Mouse (Mus musculus): ENCODE measurements around the gene Ptpa.

Gene Ptpa

DNA sequence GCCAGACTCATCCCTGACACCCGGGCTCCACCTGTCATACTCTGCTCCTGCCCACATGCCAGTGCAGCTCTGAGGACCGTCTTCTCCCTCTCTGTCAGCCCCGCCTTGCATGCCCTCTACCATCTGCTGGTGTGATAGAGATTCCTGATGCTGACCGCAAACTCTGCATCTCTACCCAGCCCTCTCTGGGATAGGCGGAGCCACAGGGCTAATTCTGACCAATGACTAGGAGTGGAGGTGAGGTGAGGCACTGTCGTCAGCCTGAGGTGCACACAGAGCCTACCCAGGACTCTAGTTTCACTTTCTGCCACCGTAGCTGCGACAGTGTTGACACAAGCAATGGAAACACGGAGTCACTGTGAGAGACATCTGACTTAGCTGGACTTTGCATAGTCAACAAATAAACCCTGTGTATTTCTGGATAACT is 48.1 kb downstream of the Ptpa start:
- DNase-seq (ENCODE audit: low spot score in 2 of 2): peak; percentile 58 to 61

DNA sequence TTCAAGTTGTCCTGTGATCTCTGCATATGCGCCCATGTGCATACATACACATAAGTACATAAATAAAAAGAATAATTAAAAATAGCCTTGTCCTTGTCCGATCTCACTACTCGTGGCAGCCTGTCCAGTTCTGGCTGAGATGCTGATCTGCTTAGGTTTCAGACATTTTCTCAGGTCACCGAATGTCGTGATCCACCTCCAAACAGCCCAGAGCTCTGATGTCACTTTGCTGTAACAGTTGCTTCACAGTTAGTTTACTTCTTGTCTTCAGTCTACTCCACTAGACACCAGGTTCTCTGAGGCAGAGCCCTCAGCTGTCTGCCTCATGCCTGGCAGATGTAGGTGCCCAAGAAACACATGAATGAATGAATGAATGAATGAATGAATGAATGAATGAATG is 48.6 kb downstream of the Ptpa start:
- DNase-seq (ENCODE audit: low spot score in 2 of 2): no peak

DNA sequence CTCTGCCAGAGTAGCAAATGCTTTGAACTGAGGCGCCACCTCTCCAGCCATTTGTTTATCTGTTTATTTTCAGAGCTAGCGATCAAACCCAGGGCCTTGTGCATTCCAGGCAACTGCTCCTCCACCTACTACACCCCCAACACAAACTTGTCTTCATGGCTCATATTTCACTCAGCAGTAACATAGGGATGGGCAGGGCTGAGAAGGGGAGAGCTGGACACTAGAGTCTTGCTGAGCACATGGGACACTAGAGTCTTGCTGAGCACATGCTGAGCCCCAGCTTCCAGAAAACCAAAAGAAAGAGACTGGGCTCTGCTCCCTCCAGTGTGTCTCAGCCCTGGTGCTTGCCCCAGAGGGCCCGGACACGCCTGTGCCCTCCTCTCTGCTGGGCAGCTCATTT is 50.9 kb downstream of the Ptpa start:
- no peak for DNase-seq (ENCODE audit: low spot score in 2 of 2)

DNA sequence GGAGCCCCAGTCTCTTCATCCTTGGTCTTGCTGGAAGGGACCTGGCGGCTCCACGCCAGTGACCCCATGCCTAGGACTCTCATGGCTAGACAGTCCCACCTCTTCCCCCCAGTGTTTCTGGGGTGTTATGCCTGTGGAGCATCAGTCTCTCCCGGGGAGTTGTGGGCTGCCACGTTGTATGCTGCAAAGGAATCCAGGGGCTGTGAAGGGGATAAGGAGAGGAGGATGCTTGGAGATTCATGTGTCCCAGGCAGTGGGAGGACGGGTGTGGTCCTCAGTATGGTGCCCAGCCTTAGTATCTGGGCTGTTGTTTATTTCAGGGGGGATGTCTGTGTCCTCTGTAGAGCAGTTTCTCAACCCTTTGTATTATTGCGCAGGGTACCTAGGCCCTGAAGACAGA is 53.2 kb downstream of the Ptpa start:
- DNase-seq (ENCODE audit: low spot score in 2 of 2): no peak

DNA sequence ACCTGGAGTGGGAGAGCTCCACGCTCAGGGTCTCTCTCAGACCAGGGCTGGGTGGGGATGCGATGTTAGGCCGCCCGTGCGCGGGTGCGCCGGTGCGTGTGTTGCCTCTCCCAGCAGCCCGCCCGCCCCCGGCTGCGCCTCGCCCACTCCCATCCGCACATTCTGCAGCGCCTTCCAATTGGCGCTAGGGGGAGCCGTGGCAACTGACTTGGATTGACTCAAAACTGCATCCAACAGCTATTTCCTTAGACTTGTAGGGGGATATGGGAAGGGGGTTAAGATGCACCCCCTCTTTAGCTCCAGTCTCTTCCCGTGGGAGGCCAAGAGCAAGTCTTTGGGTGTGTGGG is 53.9 kb downstream of the Ptpa start:
- DNase-seq (ENCODE audit: low spot score in 2 of 2): peak; percentile 22 to 73

DNA sequence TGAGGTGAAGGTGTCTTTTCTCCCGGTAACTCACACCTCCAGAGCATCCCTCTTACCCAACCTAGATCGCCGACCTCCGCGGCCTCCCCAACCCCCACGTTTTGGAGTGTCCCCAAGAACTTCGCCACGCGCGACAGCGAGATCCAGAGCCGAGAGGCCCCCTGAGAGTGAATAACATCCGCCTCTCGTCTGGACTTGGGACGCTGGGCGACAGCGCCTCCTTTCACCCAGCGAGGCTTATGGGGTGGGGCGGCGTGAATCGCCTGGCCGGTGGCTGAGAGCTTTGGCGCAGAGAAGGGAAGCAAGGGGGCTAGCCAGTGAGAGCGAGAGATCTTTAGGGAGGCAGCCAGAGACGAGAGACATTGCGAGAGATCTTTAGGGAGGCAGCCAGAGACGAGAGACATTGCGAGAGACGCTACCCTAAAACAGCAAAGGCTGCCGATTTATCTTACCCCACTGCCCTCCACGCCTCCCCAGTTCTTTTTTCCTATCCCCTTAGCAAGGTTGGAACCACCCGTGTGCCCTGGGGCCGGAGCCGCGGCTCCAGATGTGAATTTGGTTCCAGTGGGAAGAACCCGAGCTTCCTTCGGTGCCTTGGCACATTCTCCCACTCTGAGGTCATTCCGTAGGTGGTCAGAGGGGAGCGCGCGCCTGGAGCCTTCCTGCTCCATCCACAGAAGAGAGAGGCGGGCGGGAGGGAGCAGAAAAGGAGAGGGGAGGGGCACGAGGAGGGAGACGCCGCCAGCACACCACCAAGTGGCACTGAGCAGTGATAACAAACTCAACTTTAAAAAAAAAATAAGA is 54.5 kb downstream of the Ptpa start:
- peak in 1 of 2 experiments; percentile 25 for DNase-seq (ENCODE audit: low spot score in 2 of 2)

DNA sequence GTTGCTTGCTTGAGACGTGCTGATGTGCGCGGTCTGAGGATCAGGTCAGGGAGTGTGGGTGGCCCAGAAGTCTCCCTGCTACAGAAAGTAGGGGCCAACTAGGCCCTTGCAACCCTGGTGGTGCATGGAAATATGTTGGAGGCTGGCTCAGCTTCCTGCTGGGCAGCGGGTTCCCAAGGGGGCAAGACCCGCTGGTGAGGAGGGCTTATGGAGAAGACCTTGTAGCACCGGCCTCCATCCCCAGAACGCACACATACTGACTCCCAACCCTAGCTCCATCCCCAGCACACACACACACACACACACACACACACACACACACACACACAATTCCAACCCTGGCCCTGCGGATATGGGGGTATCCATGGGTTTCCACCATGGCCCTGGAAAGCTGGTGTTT is 55.2 kb downstream of the Ptpa start:
- DNase-seq (ENCODE audit: low spot score in 2 of 2): no peak

DNA sequence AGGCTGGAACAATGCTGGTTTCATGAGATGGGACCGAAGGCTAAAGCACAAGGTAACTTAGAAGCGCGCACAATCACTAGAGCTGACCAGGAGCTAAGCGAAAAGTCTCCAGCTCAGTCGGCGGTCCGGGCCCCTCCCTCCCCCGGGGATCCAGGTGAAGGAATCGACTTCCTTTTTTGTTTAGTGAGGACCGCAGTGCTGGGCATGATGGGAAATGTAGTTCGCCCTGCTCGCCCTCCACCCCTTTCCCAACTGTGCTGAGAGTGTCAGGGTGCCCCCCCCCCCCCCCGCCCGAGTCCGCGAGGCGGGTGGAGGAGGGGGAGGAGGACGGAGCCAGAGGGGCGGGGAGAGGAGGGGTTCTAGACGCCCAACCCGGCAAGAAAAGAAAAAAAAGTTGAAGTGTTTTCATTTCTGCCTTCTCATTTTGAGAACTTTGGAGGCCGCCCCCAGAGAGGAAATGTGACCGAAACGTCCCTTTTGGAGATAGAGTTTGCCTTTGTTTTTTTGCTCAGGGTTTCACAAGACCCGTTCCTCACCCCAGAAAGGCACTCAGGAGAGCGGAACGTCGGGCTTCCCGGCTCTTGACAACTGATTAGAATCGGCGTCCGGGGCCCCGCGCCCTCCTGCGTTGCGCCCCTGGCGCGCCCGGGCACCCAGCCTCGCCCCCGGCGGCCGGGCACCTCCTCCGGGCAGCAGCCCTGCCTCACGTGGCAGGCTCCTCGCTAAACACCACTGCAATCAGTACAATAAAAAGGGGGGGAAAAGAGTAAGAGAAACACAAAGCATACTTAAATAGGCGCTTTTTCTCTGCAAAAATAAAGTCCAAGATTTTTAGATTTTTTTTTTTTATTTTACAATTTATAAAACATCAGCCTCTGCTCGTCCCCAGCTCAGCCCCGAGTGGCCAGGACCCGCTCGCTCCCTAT is 56.2 kb downstream of the Ptpa start:
- DNase-seq (ENCODE audit: low spot score in 2 of 2): peak; percentile 55 to 59

DNA sequence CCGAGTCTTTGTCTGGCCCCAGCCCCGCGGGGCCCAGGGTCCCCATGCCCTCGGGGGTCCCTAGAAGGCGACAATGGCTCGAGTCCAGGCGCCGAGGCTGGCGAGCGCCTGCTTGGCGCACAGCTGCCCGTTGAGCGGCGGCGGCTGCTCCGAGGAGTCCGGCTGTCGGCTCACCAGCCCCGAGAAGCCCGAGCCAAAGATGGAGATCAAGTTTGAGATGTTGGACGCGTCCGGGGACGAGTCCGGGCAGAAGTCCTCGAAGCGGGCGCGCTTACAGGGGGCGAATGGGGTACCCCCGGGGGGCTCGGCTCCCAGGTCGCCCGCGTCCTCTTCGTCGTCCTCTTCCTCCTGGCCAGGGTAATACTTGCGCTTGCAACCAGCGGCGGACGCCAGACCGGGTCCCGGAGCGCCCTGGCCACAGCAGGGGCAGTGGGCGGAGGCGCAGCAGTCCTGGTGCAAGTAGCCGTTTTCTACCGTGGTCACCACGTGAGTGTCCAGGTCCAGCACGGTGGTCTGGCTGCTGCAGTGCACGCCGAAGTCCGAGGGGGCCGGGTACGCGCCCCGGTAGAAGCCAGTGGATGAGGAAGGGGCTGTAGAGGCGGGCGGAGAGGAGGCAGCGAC is 57.0 kb downstream of the Ptpa start:
- no peak for DNase-seq (ENCODE audit: low spot score in 2 of 2)

DNA sequence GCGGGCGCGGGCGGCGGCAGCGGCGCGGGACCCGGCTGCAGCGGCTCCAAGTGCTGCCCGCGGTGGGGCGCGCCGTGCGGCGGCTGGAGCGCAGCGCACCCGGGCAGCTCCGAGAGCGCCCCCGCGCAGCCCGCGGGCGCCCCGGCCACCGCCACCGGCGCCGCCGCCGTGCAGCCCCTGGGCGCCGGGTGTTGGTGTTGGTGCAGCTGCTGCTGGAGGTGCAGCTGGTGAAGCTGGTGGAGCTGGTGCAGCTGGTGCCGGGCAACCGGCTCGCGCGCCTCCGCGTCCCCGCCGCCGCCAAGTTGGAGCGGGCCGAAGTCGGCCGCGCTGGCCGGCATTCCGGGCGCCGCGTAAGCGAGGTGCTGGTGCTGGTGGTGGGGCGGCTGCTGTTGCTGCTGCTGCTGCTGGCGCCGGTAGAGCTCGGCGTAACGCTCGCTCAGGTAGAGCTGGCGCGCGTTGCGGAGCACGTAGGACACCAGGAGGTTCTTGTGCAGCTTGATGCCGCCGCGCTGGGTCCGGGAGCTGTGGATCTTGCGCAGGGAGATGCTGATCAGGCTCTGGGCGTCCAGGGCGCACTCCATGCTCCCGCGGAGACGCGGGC is 57.7 kb downstream of the Ptpa start:
- DNase-seq (ENCODE audit: low spot score in 2 of 2): peak in 1 of 2 experiments; percentile 20

DNA sequence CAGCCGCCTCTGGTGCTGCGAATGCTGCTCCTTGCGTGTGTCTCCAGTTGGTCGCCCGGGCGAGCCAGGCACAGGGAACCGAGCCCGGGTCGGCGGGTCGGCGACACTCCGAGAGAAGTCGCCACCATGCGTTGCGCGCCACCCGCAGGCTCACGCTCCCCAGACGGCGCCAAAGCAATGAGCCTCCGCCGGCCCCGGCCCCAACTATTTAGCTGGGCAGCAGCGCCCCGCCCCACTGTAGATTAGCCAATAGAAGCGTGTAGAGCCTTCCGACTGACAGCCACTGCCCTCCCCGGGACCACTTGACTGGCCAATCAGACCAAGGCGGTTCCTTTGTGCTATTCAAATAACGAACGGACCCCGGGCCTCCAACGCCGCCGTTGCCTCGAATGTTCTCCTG is 58.2 kb downstream of the Ptpa start, which contains the start of gene Ier5l:
Gene Ier5l (minus strand): TSS at position 181 of the 400 bp plus-strand sequence.
- peak; percentile 33 to 51 for DNase-seq (ENCODE audit: low spot score in 2 of 2)

DNA sequence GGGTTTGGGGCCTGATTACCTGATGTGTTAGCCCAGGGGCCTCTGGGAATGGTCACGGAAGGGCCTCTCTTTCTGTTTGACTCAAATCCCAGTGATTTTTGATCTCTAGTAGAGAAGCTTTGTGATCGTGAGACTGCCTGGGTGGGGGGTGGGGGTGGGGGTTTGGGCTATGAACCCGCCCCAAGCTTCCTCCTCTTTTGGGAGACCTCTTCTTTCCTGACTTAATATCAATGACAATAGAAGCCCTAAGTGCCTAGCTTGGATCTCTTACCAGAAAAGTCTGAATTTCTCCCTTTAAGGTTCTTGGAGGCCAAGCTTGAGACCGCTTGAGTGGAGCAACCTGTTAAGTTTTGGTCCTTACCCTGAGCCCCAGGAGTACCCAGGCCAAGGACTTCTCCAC is 58.9 kb downstream of the Ptpa start:
- no peak for DNase-seq (ENCODE audit: low spot score in 2 of 2)

DNA sequence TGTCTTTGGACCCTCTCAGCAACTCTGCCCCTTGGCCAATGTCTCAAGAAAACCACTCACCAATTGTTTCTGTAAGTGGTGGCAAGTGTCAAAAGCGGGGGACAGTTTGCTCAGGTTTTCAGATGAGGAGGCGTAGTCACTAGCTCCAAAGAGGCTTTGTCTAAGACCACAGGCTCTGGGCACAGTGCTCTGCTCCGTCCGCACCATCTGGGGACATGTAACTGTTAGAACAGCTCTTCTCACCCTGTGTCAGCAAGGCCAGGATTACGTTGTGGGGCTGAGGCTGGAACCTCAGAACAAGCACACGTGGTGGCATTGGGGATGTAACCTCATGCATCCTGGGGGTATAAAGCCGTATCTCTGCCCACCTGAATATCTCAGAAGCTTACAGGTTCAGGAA is 59.6 kb downstream of the Ptpa start:
- DNase-seq (ENCODE audit: low spot score in 2 of 2): no peak

DNA sequence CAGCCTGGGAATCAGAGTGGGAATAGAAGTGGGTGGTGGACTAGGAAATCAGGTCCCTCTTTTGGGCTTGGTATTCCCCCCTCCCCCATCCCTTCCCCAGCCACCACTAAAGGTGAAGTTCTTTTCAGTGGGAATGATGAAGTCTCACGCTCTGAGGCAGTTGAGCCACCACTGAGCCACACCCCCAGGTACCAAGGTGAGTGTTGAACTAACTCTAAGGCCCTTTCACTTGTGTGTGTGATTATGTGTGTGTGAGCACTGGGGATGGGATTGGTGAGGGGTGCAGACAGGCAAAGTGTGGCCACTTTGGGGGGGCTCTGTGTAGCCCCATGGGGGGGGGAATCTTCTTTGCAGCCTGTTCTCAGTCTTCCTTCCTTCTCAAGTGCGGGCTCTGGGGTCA is 60.4 kb downstream of the Ptpa start:
- no peak for DNase-seq (ENCODE audit: low spot score in 2 of 2)

DNA sequence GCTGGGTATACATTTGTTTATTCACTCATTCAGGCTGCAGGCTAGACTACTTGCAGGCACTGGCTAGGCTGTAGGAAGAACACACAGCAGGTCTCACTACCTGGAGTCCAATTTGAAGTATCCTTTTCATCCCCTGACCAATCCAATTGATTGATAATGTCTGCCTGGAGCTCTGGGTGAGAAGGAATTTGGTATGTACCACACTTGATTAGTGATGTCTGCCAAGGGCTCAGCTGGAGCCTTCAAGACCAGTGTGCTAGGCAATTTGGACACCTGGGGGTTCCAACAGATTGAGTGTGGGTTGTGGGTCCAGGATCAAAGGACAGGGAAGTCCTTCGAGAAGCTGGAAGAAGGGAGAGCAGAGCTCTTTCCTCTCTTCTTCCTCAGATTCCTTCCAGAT is 62.7 kb downstream of the Ptpa start:
- no peak for DNase-seq (ENCODE audit: low spot score in 2 of 2)

DNA sequence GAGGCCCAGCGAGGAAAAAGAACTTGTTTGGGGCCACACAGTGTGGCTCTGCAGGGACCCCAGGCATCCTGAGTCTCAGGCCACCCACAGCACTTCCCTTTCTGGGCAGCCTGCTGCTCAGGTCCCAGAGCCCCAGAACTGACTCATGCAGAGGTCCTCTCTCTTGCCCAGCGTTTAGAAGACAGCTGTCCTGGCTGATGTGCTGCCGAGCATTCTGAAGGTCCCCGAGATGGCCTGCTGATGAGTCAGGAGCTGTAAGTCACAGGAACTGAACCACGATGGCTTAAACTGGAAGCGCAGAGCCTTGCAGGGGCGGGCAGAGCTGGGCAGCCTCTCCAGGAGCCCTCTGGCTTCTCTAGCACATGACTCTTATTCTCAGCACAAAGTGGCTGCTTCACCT is 71.8 kb downstream of the Ptpa start:
- DNase-seq (ENCODE audit: low spot score in 2 of 2): no peak

DNA sequence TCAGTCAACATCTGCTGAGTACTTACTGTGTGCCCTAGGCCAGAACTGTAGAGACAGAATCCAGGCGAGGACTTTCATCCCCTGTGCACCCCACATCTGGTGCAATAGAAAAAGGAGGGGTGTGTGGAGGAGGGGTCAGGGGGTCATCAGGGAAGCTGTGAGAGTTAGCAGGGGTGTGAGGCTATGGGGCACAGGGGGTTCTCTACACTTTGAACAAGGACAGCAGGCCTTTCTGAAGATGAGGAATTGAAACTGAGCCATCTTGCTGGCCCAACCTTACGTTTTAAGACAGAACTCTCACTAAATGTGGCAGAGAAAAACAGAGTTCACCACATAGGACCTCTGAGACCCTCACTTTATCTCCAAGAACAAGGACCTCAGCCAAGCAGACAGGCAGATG is 74.5 kb downstream of the Ptpa start:
- no peak for DNase-seq (ENCODE audit: low spot score in 2 of 2)

DNA sequence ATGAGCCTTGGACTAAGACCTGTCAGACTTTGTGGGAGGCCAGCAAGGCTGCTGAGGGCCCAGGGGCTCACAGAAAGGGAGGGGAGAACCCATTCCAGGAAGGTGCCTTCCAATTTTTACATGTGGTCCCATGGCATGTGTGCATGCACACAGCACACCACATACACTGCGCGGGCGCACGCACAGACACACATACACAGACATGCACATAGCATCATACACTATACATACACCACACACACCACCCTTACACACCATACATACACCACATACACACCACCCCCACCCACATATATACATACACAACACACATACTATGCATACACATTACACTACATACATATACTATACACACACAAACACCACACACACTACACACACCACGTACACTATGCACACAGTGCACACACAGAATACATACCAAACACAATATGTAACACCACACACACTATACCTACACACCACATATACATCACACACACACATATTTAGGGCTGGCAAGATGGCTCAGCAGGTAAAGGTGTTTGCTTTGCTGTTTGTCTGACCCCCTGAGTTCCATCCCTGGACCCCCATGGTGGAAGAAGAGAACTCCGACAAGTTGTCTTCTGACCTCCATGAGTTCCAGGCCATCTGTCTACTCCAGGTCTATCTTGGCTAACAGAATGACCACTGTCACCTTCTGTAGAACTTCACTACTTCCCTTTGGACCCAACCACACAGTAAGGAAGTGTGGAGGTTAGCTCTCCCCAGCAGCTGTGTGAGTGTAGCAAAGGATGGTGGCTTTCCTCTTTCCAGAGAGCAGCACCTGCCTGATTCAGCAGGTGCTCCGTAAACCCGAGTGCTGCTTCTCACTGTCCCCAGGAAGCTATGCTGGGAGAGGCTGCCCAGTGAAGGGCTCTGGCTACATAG is 79.4 kb downstream of the Ptpa start:
- no peak for DNase-seq (ENCODE audit: low spot score in 2 of 2)

DNA sequence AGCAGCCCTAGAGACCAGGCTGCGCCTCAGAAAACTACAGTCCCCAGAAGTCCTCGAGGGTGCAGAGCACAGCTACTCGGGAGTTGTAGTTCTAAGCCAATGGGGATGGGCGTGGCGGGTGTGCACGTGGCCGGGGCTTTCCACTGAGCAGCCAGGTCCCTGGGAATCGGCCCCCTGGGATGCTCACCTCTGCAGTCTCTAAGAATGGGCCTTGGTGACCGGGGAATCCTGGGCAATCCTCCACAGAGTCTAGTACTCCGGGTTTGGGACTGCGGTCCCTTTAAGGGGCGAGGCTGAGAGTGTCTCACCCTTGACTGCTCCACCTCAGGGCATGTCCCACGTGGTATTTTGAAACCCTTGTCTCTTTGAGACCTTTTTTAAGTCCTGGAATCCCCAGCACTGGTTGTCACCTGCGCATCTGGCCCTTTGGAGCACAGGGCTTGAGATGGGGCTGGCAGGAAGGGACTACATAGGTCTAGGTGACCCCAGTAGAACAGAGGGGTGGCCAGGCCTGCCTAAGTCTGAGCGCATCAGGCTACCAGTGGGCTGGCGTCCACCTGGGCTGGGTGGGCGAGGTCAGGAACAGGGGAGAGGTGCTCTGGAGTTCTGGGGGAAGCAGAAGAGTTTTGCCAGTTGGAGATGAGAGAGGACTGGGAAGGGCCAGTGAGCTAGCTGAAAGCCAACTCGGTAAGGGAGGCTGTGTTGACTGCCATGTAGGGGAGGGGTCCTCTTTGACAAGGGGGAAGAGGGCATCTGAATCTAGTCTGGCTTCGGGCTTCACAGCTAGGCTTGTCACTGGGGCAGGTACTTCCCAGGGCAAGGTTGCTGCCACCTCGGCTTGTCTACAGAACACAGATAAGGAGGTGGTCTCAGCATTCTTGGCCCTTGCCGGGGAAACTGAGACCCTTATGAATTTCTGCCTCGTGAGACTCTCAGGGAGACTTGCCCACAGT is 80.3 kb downstream of the Ptpa start:
- DNase-seq (ENCODE audit: low spot score in 2 of 2): peak in 1 of 2 experiments; percentile 20

All from thymus, postnatal 10 days (tissue).